Comparison of ENCODE assay signal across 32 mouse cellular contexts in the genomic region with DNA sequence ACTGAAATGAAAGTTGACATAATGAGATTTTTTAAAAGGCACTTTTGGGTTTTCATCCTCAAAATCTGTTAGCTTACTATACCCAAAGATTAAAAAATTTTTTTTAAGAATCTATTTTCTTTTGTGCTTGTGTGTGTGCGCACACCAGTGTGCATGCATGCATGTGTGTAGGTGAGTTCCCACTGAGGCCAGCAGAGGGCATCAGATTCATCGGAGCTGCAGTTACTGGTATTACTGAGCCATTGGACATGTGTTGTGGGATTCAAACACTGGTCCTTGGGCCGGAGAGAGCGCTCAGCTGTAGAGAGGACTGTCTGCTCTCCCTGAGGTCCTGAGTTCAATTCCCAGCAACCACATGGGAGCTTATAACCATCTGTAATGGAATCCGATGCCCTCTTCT. TPM values are rescaled to one million over a fixed set of nuclear protein-coding genes. Genes with fewer than 3 reads are reported as not detected.
DNase-seq lines count a peak whose midpoint lies in the region; ATAC-seq and TF ChIP-seq lines count a peak whose summit lies in the region.
"Had no signal": no experiment of that assay in that cellular context is flagged by ENCODE, and none has a peak within 500 bp of the region (broad histone marks: within the 10 kb centered on the region; RNA-seq: fewer than 3 reads in every experiment).

No protein-coding gene starts in this region.

- H3K27me3 ChIP-seq in E14TG2a.4 (ENCODE audit: insufficient read depth, low read length): no peaks in the 10 kb centered on the region; the same call in 1 of the 2 replicates
- H3K27me3 ChIP-seq in forebrain, embryonic 12.5 days: no peaks in the 10 kb centered on the region
- H3K27me3 ChIP-seq: forebrain, embryonic 13.5 days; heart, embryonic 15.5 days; limb, embryonic 13.5 days; liver, embryonic 15.5 days had no signal

- H3K36me3 ChIP-seq in E14TG2a.4 (ENCODE audit: insufficient read depth, low read length): no peaks in the 10 kb centered on the region
- H3K36me3 ChIP-seq in forebrain, embryonic 12.5 days (replicated peaks): peaks cover 70% of the 10 kb centered on the region
- H3K36me3 ChIP-seq: heart, embryonic 15.5 days; liver, embryonic 15.5 days had no signal

- ATAC-seq in forebrain, embryonic 12.5 days (ENCODE audit: low FRiP score): no peak
- ATAC-seq: activated CD4-positive, CD25-positive, alpha-beta regulatory T cell, adult 4 months; CD4-positive, CD25-positive, alpha-beta regulatory T cell, adult 4 months; forebrain, embryonic 13.5 days; hindbrain, embryonic 16.5 days; midbrain, embryonic 16.5 days had no signal

- H3K4me3 ChIP-seq in layer of hippocampus, adult 2 months: no peak overlapping the region
- H3K4me3 ChIP-seq in E14TG2a.4 (replicated peaks; ENCODE audit: low read length): no peak overlapping the region
- no peak overlapping the region for H3K4me3 ChIP-seq in cortical plate, adult 2 months (ENCODE audit: insufficient read depth, low read length)
- no peak overlapping the region for H3K4me3 ChIP-seq in forebrain, embryonic 12.5 days (replicated peaks)
- H3K4me3 ChIP-seq: forebrain, embryonic 13.5 days; heart, embryonic 15.5 days; limb, embryonic 13.5 days; liver, embryonic 15.5 days had no signal

- no peak overlapping the region for H3K27ac ChIP-seq in layer of hippocampus, adult 2 months
- H3K27ac ChIP-seq in cortical plate, adult 2 months (ENCODE audit: insufficient read depth, low read length): no peak overlapping the region
- no peak overlapping the region for H3K27ac ChIP-seq in forebrain, embryonic 12.5 days
- H3K27ac ChIP-seq: forebrain, embryonic 13.5 days; heart, embryonic 15.5 days; limb, embryonic 13.5 days; liver, embryonic 15.5 days had no signal

- H3K9ac ChIP-seq in forebrain, embryonic 12.5 days: no peak overlapping the region
- H3K9ac ChIP-seq: forebrain, embryonic 13.5 days; heart, embryonic 15.5 days; limb, embryonic 13.5 days; liver, embryonic 15.5 days had no signal

- peaks cover 14% of the 10 kb centered on the region for H3K4me1 ChIP-seq in E14TG2a.4 (replicated peaks; ENCODE audit: low read depth, low read length)
- H3K4me1 ChIP-seq in cortical plate, adult 2 months (ENCODE audit: control insufficient read depth, insufficient read depth, low read length): peaks cover 2% of the 10 kb centered on the region; the same call in 1 of the 2 replicates
- H3K4me1 ChIP-seq in forebrain, embryonic 12.5 days: no peaks in the 10 kb centered on the region
- H3K4me1 ChIP-seq: forebrain, embryonic 13.5 days; liver, embryonic 15.5 days had no signal

- no peak overlapping the region for H3K4me2 ChIP-seq in forebrain, embryonic 12.5 days
- H3K4me2 ChIP-seq: forebrain, embryonic 13.5 days; heart, embryonic 15.5 days; limb, embryonic 13.5 days; liver, embryonic 15.5 days had no signal

- TF ChIP-seq POLR2A in cortical plate, adult 2 months (IDR thresholded peaks at IDR 0.05; ENCODE audit: extremely low read depth, insufficient read depth, low read length): no peak

- H3K9me3 ChIP-seq in E14TG2a.4 (ENCODE audit: low read length): no peaks in the 10 kb centered on the region
- no peaks in the 10 kb centered on the region for H3K9me3 ChIP-seq in forebrain, embryonic 12.5 days
- H3K9me3 ChIP-seq: forebrain, embryonic 13.5 days; heart, embryonic 15.5 days; liver, embryonic 15.5 days had no signal

- 97% methylated on average over 5 of the region's 5 CpGs for WGBS in forebrain, embryonic 12.5 days

- no peak for DNase-seq in layer of hippocampus, adult 2 months (ENCODE audit: low spot score in 2 of 2)
- no peak for DNase-seq in layer of hippocampus, adult 8-10 months (ENCODE audit: low spot score in 2 of 2)
- DNase-seq in A20 (ENCODE audit: low read depth, low spot score): peak; percentile 7
- no peak for DNase-seq in gastrocnemius, adult 18-20 months (ENCODE audit: low spot score)
- DNase-seq: adrenal gland, postnatal 25 days; cerebellum, adult 18-20 months; gastrocnemius, postnatal 10 days; heart, adult 11 months; heart, postnatal 4 days; kidney, adult 2 months; lung, postnatal 10 days; right cerebral cortex, postnatal 14 days; thymus, adult 18-20 months had no signal

- peak; percentile 60 for TF ChIP-seq CTCF in layer of hippocampus, adult 2 months (conservative IDR thresholded peaks at IDR 0.05)
- TF ChIP-seq CTCF in E14TG2a.4 (conservative IDR thresholded peaks at IDR 0.05; ENCODE audit: low read length): peak; percentile 49
- TF ChIP-seq CTCF in cortical plate, adult 2 months (IDR thresholded peaks at IDR 0.05; ENCODE audit: extremely low read depth, insufficient read depth, low read length): 0 out of 2 replicates have a peak, but pooled peaks have one; percentile 17

RNA-seq across cellular contexts. Expression of a gene that starts 5.5 kb away (rescaled TPM):
- 1 to 10 TPM; 1.1 to 1.3 TPM for total RNA-seq in layer of hippocampus, adult 2 months (2021)
- 10 to 100 TPM in 2 of 4 experiments, 1 to 10 TPM in 2; 1.5 to 19.0 (median 9.9) TPM for total RNA-seq in layer of hippocampus, adult 8-10 months (2022)
- 0.15 and 0.30 TPM in 2 replicates for polyA plus RNA-seq in cortical plate, adult 2 months (2012; rRNA removed)
- under 1 TPM; 0.16 to 0.43 TPM for total RNA-seq in gastrocnemius, adult 18-20 months (2021)
- polyA plus RNA-seq in forebrain, embryonic 12.5 days (2016; fragmentation: Nextera tagmentation; extraction: Ambion mirVana): 0.29 TPM in 1 of 2 replicates, not detected in the other
- total RNA-seq: neutrophil, adult 5-6 weeks had no signal
- polyA plus RNA-seq: activated CD4-positive, CD25-positive, alpha-beta regulatory T cell, adult 4 months; CD4-positive, CD25-positive, alpha-beta regulatory T cell, adult 4 months; embryonic facial prominence, embryonic 11.5 days had no signal

RNA-seq across cellular contexts. Expression of a gene that starts 20.8 kb away (rescaled TPM):
- total RNA-seq in layer of hippocampus, adult 2 months (2021): not detected
- total RNA-seq in layer of hippocampus, adult 8-10 months (2022): not detected
- polyA plus RNA-seq in cortical plate, adult 2 months (2012; rRNA removed): not detected in 2 replicates
- not detected for total RNA-seq in gastrocnemius, adult 18-20 months (2021)
- not detected in 2 replicates for polyA plus RNA-seq in forebrain, embryonic 12.5 days (2016; fragmentation: Nextera tagmentation; extraction: Ambion mirVana)
- total RNA-seq: adrenal gland, postnatal 25 days; common myeloid progenitor, adult 5-6 weeks; gastrocnemius, postnatal 10 days; heart, postnatal 4 days; layer of hippocampus, postnatal 10 days; left cerebral cortex, postnatal 10 days; megakaryocyte-erythroid progenitor cell, adult 5-6 weeks; neutrophil, adult 5-6 weeks had no signal
- polyA plus RNA-seq: activated CD4-positive, CD25-positive, alpha-beta regulatory T cell, adult 4 months; CD4-positive, CD25-positive, alpha-beta regulatory T cell, adult 4 months; embryonic facial prominence, embryonic 11.5 days; forebrain, embryonic 13.5 days; frontal cortex, adult 2 months; hindbrain, embryonic 16.5 days; liver, embryonic 15.5 days; midbrain, embryonic 16.5 days; spleen, adult 2 months had no signal
